Mouse (Mus musculus) CH12.LX (cell line): ENCODE measurements around the gene Mdh1. TPM values are rescaled to one million over a fixed set of nuclear protein-coding genes. Genes with fewer than 3 reads are reported as not detected.
A peak's percentile ranks its signal among the peaks of the same experiment; 100 is the strongest.

Experiments used
- DNase-seq: peaks from one replicate; pipeline ENCODE4 v3.0.0-alpha.2; 2013; ENCODE audit errors: extremely low read depth
- H3K27ac ChIP-seq: 2 replicates; pipeline ENCODE4 v1.5.1; 2012; ENCODE audit warnings: low read depth, mild to moderate bottlenecking, control low read depth, moderate library complexity; ENCODE audit not compliant: insufficient read depth
- H3K27me3 ChIP-seq: replicated peaks from 2 replicates; pipeline ENCODE3; 2012; ENCODE audit warnings: inconsistent platforms
- H3K36me3 ChIP-seq, 2 experiments: replicated peaks in 1 of 2; 2 replicates each; pipeline versions ENCODE3 to v1.6.1; 2012; ENCODE audit warnings: inconsistent platforms in 1 of 2, low read length in 1 of 2, mild to moderate bottlenecking in 1 of 2, mixed read lengths in 1 of 2, moderate library complexity in 1 of 2; ENCODE audit not compliant: control insufficient read depth in 1 of 2, insufficient read depth in 1 of 2
- H3K4me1 ChIP-seq, 2 experiments: 2 replicates each; pipeline ENCODE4 v1.6.1; 2012; ENCODE audit warnings: inconsistent platforms in 1 of 2, moderate library complexity in 1 of 2; ENCODE audit not compliant: insufficient read depth in 2 of 2, control insufficient read depth in 1 of 2
- H3K4me2 ChIP-seq: 2 replicates; pipeline ENCODE4 v1.6.1; 2012; ENCODE audit warnings: low read depth, mild to moderate bottlenecking, control low read depth; ENCODE audit not compliant: poor library complexity, insufficient read depth, severe bottlenecking
- H3K4me3 ChIP-seq, 3 experiments: fragments of 150-350 bp in 1 of 3; sonication (generic) in 1 of 3; replicated peaks in 1 of 3; 2 replicates each; pipeline versions ENCODE3 to v1.5.1; 2011 to 2012; ENCODE audit warnings: low read depth in 2 of 3, low read length in 2 of 3, mild to moderate bottlenecking in 2 of 3, moderate library complexity in 2 of 3, control low read depth in 1 of 3, improper control_type of control experiment in 1 of 3, inconsistent platforms in 1 of 3, mixed read lengths in 1 of 3; ENCODE audit not compliant: poor library complexity in 1 of 3
- H3K79me2 ChIP-seq: replicated peaks from 2 replicates; pipeline ENCODE4 v1.6.1; 2012; ENCODE audit warnings: mild to moderate bottlenecking, moderate library complexity; ENCODE audit not compliant: control insufficient read depth, poor library complexity, insufficient read depth, severe bottlenecking; ENCODE audit errors: extremely low read depth
- H3K9ac ChIP-seq: 2 replicates; pipeline ENCODE4 v1.6.1; 2012; ENCODE audit warnings: low read depth, mild to moderate bottlenecking, control low read depth, moderate library complexity; ENCODE audit not compliant: insufficient read depth
- H3K9me3 ChIP-seq: replicated peaks from 2 replicates; pipeline ENCODE3; 2012; ENCODE audit warnings: low read length, inconsistent platforms, mixed read lengths
- CHD1 ChIP-seq: IDR thresholded peaks from 2 replicates; pipeline ENCODE4 v1.6.1; 2012; ENCODE audit warnings: low read depth, low read length, improper control_type of control experiment, inconsistent platforms
- CHD2 ChIP-seq: IDR thresholded peaks from 2 replicates; pipeline ENCODE4 v1.6.1; 2011; ENCODE audit warnings: low read length, improper control_type of control experiment
- E2F4 ChIP-seq: IDR thresholded peaks from 2 replicates; pipeline ENCODE4 v1.6.1; 2011; ENCODE audit warnings: low read depth, low read length, improper control_type of control experiment; ENCODE audit not compliant: insufficient replicate concordance
- ETS1 ChIP-seq: conservative IDR thresholded peaks from 2 replicates; pipeline ENCODE4 v1.6.1; 2012; ENCODE audit warnings: low read depth, mild to moderate bottlenecking, inconsistent platforms, low read length, improper control_type of control experiment, moderate library complexity
- GABPA ChIP-seq: IDR thresholded peaks from 2 replicates; pipeline ENCODE4 v1.6.1; 2012; ENCODE audit warnings: low read depth, low read length, improper control_type of control experiment, inconsistent platforms; ENCODE audit not compliant: insufficient replicate concordance
- IRF4 ChIP-seq: IDR thresholded peaks from 2 replicates; pipeline ENCODE4 v1.6.1; 2014; ENCODE audit warnings: low read depth, mild to moderate bottlenecking, inconsistent platforms, low read length, improper control_type of control experiment
- JUN ChIP-seq: IDR thresholded peaks from 2 replicates; pipeline ENCODE4 v1.6.1; 2011; ENCODE audit warnings: low read depth, mild to moderate bottlenecking, low read length, improper control_type of control experiment, moderate library complexity; ENCODE audit not compliant: insufficient read depth
- KAT2A ChIP-seq: IDR thresholded peaks from 2 replicates; pipeline ENCODE4 v1.6.1; 2012; ENCODE audit warnings: low read length, improper control_type of control experiment, inconsistent platforms; ENCODE audit not compliant: insufficient replicate concordance
- MAX ChIP-seq: IDR thresholded peaks from 2 replicates; pipeline ENCODE4 v1.6.1; 2011; ENCODE audit warnings: low read length, improper control_type of control experiment
- MXI1 ChIP-seq: IDR thresholded peaks from 2 replicates; pipeline ENCODE4 v1.6.1; 2011; ENCODE audit warnings: mild to moderate bottlenecking, low read depth, low read length, improper control_type of control experiment
- MYC ChIP-seq: IDR thresholded peaks from 2 replicates; pipeline ENCODE4 v1.6.1; 2011; ENCODE audit warnings: low read depth, mild to moderate bottlenecking, improper control_type of control experiment, low read length
- NELFE ChIP-seq: IDR thresholded peaks from 2 replicates; pipeline ENCODE4 v1.6.1; 2011; ENCODE audit warnings: low read depth, low read length, improper control_type of control experiment
- NRF1 ChIP-seq: IDR thresholded peaks from 2 replicates; pipeline ENCODE4 v1.6.1; 2014; ENCODE audit warnings: low read depth, mild to moderate bottlenecking, inconsistent platforms, low read length, improper control_type of control experiment, moderate library complexity
- POLR2AphosphoS2 ChIP-seq: IDR thresholded peaks from 2 replicates; pipeline ENCODE4 v1.6.1; 2011; ENCODE audit warnings: low read depth, low read length, improper control_type of control experiment
- RAD21 ChIP-seq: IDR thresholded peaks from 2 replicates; pipeline ENCODE4 v1.6.1; 2011; ENCODE audit warnings: low read depth, mild to moderate bottlenecking, low read length, improper control_type of control experiment, moderate library complexity
- RCOR1 ChIP-seq: conservative IDR thresholded peaks from 2 replicates; pipeline ENCODE4 v1.6.1; 2012; ENCODE audit warnings: low read depth, mild to moderate bottlenecking, inconsistent platforms, low read length, improper control_type of control experiment
- TCF12 ChIP-seq: IDR thresholded peaks from 2 replicates; pipeline ENCODE4 v1.6.1; 2014; ENCODE audit warnings: low read depth, mild to moderate bottlenecking, inconsistent platforms, low read length, improper control_type of control experiment
- ZC3H11A ChIP-seq: IDR thresholded peaks from 2 replicates; pipeline ENCODE4 v1.6.1; 2012; ENCODE audit warnings: low read depth, mild to moderate bottlenecking, inconsistent platforms, low read length, improper control_type of control experiment
- ZKSCAN1 ChIP-seq: IDR thresholded peaks from 2 replicates; pipeline ENCODE4 v1.6.1; 2012; ENCODE audit warnings: low read depth, inconsistent platforms, low read length, improper control_type of control experiment, borderline replicate concordance
- ZNF384 ChIP-seq: IDR thresholded peaks from 2 replicates; pipeline ENCODE4 v1.6.1; 2012; ENCODE audit warnings: low read depth, low read length, improper control_type of control experiment, inconsistent platforms
- dilution Hi-C: fragments of 300-500 bp; cut with MboI; formaldehyde crosslinking; loops from 2 replicates; pipeline ENCODE4 v1.14.3; 2020; ENCODE audit warnings: low sequenced_read_pairs; ENCODE audit not compliant: extremely low pct_unique_long_range_greater_than_20kb, extremely low pct_ligation_motif_present
- in situ Hi-C: fragments of 300-500 bp; cut with MboI; formaldehyde crosslinking; loops from 3 replicates; pipeline ENCODE4 v1.14.3; 2019; ENCODE audit warnings: low sequenced_read_pairs, low pct_ligation_motif_present, low pct_unique_long_range_greater_than_20kb, mixed read lengths
- polyA plus RNA-seq: library from polyadenylated mRNA; unstranded; fragments of >175 nt; gene quantifications from 2 replicates; pipeline ENCODE4 v1.2.1, GENCODE M21; 2012; ENCODE audit warnings: low read depth; ENCODE audit not compliant: insufficient read length
- total RNA-seq, 2 experiments: library from RNA; depleted of rRNA; stranded (reverse); fragments of 300-350 nt in 1 of 2; fragments of >200 nt in 1 of 2; gene quantifications; 2 replicates each; pipeline ENCODE4 v1.2.3; 2012 to 2014

Gene Mdh1
- total and polyA plus RNA-seq, 3 experiments: 233 to 440 (median 385) TPM

DNA sequence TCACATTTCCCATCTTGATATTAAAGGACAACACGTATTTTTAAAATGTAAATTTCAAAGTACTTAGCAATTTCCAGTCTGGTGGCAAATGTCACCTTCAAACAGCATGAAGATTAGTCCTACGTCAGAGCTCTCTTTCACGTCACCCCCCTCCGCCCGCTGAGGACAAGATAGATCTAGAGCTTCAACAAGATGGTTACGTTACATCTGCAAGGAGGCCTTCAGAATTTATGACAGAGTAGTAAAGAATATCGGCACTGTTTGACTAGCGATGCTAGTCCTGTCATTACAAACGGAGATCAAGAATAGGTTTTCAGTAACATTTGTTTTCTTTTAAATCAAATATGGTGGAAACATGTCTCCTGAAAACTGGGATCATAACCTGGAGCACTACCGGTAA, 1.2 kb downstream of the Mdh1 start:
- H3K36me3 ChIP-seq: peaks cover 7 to 10% of the 10 kb centered on the region in 2 experiments
- peak overlapping the region; percentile 17 for H3K4me2 ChIP-seq
- dilution Hi-C loops: no loop called here
- H3K27me3 ChIP-seq: no peaks in the 10 kb centered on the region
- peak; percentile 75 for DNase-seq
- in situ Hi-C loops: no loop called here
- H3K27ac ChIP-seq: 0 out of 2 replicates have a peak overlapping the region, but pooled peaks have one; percentile 47
- H3K9ac ChIP-seq: peak overlapping the region; percentile 62
- H3K9me3 ChIP-seq: no peaks in the 10 kb centered on the region
- H3K79me2 ChIP-seq: peaks cover 31% of the 10 kb centered on the region
- H3K4me1 ChIP-seq: peaks cover 5 to 69% of the 10 kb centered on the region in 2 experiments
- H3K4me3 ChIP-seq: peak overlapping the region; percentile 70 to 86 (median 73)
- TF ChIP-seq RCOR1 (no peak), JUN (no peak), CHD1 (0 out of 2 replicates have a peak, but pooled peaks have one; percentile 78), KAT2A (no peak), GABPA (peak; percentile 35; the same call in 1 of the 2 replicates)

- H3K36me3 ChIP-seq: peaks cover 12 to 19% of the 10 kb centered on the region in 2 experiments
- peak overlapping the region; percentile 27 for H3K27ac ChIP-seq
- H3K4me2 ChIP-seq: peak overlapping the region; percentile 38
- DNase-seq: no peak
- no peak for TF ChIP-seq E2F4
- TF ChIP-seq NRF1: no peak
- no peak for TF ChIP-seq ZKSCAN1
- TF ChIP-seq POLR2AphosphoS2: no peak
- no peak for TF ChIP-seq ZC3H11A
- TF ChIP-seq KAT2A: no peak
- no peak for TF ChIP-seq ETS1
- TF ChIP-seq MAX: no peak
- TF ChIP-seq ZNF384: no peak; the same call in 1 of the 2 replicates
- TF ChIP-seq CHD1: no peak
- TF ChIP-seq RAD21: no peak
- TF ChIP-seq CHD2: no peak
- no peak for TF ChIP-seq TCF12
- no peak for TF ChIP-seq MYC
- no peak for TF ChIP-seq MXI1
- no peak for TF ChIP-seq IRF4
- TF ChIP-seq NELFE: no peak
- peak overlapping the region; percentile 2 to 86 (median 73) for H3K4me3 ChIP-seq
- dilution Hi-C loops: no loop called here
- H3K4me1 ChIP-seq: peaks cover 3 to 73% of the 10 kb centered on the region in 2 experiments
- peaks cover 31% of the 10 kb centered on the region for H3K79me2 ChIP-seq
- H3K27me3 ChIP-seq: no peaks in the 10 kb centered on the region
- peak overlapping the region; percentile 62 for H3K9ac ChIP-seq
- H3K9me3 ChIP-seq: no peaks in the 10 kb centered on the region
- in situ Hi-C loops: no loop called here
Observed at GRCm38 (mm10) chr11:21570109-21570474, 2.1 kb downstream of the Mdh1 start.
